Mouse (Mus musculus) adrenal gland, postnatal 25 days (tissue): ENCODE data around the gene Efnb3. TPM values are rescaled to one million over a fixed set of nuclear protein-coding genes. Genes with fewer than 3 reads are reported as not detected.
A peak's percentile ranks its signal among the peaks of the same experiment; 100 is the strongest.

Source experiments
- DNase-seq: peaks from one replicate; pipeline ENCODE4 v3.0.0; 2021; ENCODE audit warnings: mixed read lengths
- long read RNA-seq: library from polyadenylated mRNA; stranded (forward); transcript quantifications from one replicate; pipeline ENCODE4 v2.0.0, GENCODE M21; 2021
- total RNA-seq: library from RNA; stranded (reverse); gene quantifications from 2 replicates; pipeline ENCODE4 v1.2.3, GENCODE M21; 2021

The Efnb3 gene
- 0.38 and 1.5 TPM in 2 replicates for total RNA-seq
- long read RNA-seq = 0 reads

GRCm38 (mm10) chr11:69559851-69560765, at the start of gene Efnb3:
Gene Efnb3, minus strand, starts transcription at chr11:69560205.
- DNase-seq = no peak

DNA sequence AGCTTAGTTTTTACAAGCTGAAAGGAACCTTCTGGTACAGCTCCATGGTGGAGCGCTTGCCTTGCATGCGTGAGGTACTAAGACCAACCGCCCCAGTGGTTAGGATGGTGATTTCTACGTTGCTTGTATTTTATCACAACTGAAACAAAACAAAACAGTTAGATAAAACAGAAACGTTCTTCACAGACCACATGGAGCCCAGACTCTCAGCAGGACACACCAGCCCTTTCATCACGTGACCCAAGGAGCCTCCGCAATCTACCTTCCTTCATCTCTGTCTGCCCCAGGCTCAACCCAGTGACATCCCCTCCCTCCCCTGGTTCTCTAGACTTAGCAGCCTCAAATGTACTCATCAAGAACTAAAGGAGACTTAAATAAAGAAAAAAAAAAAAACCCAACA, 49.4 kb upstream of the Efnb3 start:
- DNase-seq = no peak

DNA sequence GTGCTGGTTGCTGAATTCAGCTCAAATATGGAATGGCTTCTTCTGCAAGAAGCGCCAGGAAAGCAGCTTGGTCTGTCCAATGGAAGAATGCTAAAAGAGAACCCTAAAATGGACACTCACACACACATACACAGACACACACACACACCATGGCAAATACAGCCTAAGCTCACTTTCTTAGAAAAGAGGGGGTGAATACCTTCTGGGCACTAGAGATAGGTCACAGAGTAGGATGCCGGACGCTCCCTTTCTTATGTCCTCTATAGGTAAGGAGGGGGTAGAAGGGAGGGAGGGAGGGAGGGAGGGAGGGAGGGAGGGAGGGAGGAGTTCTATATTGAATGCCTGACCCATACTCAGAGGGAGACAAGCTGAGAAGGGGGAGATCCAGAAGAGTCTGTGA, 48.5 kb upstream of the Efnb3 start:
- no peak for DNase-seq

- DNase-seq = no peak
Measured at GRCm38 (mm10) chr11:69606832-69607231, 46.8 kb upstream of the Efnb3 start.

- DNase-seq = no peak
Measured at GRCm38 (mm10) chr11:69606491-69606795, 46.4 kb upstream of the Efnb3 start.

GRCm38 (mm10) chr11:69605726-69606490, 45.9 kb upstream of the Efnb3 start, which contains the start of gene Atp1b2:
Gene Atp1b2, minus strand, starts transcription at chr11:69605942.
- peak; percentile 76 for DNase-seq

GRCm38 (mm10) chr11:69604795-69605664, 45.0 kb upstream of the Efnb3 start:
- peak; percentile 47 for DNase-seq

DNA sequence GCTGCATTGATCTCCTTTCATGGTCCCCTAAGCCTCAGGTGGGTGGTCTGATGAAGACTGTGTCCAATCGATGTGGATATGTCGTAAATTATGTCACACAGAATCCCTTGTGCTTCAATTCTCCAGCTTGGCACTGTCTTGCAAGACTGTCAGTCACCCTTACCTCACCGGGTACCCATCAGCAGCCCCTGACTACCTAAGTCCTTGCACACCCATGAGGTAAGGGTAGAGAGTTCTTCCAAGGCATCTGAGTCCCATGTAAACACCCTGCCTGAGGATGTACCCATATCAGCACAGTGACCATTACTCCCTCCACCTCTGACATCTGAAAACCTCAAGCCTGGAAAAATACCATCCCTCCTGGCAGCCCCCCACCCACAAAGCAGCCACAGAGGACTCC, 44.3 kb upstream of the Efnb3 start:
- no peak for DNase-seq

- no peak for DNase-seq
Measured at GRCm38 (mm10) chr11:69603516-69603915, 43.5 kb upstream of the Efnb3 start.

GRCm38 (mm10) chr11:69601768-69602167, 41.8 kb upstream of the Efnb3 start:
- DNase-seq = no peak

DNA sequence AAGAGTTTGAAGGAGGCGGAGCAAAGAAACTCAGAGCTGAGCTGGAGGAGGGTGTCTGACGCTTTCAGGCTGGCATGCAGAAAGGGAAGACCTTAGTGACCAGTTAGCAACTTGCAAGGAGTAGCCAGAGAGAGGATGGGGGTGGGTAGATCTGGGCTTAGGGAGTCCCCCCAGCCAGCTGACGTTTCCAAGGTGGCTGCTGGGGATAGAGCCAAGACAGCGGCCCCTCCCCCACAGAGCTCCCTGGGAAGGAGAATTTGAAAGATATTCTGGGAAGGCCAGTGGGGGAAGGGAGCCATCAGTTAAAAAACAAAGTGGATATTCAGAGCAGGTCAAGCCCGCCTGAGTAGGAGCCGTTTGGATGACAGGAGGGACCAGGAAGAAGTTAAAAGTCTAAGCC, 40.1 kb upstream of the Efnb3 start:
- DNase-seq = peak; percentile 50

DNA sequence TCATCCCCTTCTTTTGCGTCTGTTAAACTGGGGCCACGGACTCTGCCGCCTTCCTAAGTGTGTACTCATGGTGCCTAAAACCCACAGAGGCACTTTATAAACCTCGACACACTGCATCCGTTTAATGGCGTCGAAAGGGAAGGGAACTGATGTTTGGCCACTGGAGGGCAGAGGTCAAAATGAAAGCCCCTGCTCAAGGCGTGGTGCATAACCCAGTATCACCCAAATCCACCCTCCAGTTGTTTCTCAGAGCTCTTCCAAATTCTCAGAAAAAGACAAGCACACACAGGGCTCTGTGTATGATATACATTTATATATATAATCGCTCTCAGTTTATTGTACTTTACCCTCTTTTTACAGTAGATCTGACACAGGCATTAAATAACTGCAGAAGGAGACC, 39.4 kb upstream of the Efnb3 start:
- DNase-seq = no peak

GRCm38 (mm10) chr11:69594853-69595252, 34.8 kb upstream of the Efnb3 start:
- DNase-seq = no peak

GRCm38 (mm10) chr11:69592799-69593198, 32.8 kb upstream of the Efnb3 start:
- DNase-seq = no peak

DNA sequence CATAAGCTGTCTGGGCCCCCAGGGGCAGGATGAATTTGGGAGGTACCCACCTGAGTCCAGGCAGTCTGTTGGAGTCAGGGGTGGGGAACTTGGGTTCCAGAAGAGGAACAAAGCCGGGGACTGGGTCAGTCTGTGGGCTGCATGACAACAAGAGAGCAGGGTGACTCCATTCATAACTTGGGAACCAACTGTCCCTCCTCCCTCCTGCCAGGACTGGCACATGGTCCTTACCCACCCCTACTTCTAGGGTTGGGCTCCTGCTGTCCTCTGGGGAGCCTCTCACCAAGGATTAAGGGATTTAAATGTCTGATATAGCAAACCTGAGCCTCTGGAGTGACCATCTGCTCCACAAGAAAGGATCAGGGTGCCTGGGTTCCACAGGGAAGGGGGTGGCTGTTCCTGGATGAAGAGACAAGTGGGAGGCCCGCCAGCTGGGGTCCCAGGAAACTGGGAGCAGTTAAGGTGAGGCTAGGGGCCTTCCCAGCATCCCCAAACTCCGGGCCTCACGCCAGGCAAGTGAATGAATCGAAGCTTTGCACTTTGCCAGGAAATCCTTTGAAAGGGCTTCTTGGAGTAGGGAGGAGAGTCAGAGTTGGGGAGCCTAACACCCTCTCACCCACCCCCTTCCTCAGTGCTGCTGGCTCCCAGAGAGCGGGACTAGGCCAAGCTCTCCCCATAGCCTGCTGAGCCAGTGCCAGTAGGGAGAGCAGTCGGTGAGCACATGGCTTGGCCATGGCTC, 32.1 kb upstream of the Efnb3 start:
- no peak for DNase-seq

DNA sequence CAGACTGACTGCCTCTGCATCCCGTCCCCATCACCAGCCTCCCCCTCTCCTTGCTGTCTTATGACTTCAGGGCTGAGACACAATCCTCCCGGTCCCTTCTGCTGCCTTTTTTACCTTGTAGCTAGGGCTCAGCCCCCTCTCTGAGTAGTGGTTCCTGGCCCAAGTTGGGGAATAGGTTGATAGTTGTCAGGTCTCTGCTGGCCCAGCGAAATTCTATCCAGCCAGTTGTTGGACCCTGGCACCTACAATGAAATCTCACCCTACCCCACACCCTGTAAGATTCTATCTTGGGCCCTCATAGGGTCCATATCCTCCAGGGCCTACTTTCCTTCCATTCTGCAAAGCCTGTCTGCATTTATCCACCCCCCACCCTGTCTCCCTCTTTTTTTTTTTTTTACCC, 31.4 kb upstream of the Efnb3 start:
- DNase-seq = no peak

DNA sequence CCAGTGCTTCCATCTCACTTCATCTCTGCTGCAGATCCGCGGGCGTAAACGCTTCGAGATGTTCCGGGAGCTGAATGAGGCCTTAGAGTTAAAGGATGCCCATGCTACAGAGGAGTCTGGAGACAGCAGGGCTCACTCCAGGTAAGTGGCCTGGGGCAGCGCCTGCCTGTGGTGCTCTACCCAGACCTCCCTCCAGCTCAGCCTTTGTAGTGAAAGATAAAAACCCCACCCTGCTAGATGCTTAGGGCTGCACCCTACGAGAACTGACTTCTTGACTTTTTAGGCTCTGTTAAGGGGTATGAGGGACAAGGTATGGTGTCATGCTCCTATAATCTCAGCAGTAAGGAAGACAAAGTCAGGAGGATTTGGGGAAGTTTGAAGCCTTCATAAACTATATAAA, 30.6 kb upstream of the Efnb3 start:
- no peak for DNase-seq

- no peak for DNase-seq
Measured at GRCm38 (mm10) chr11:69589207-69589834, 29.3 kb upstream of the Efnb3 start.

DNA sequence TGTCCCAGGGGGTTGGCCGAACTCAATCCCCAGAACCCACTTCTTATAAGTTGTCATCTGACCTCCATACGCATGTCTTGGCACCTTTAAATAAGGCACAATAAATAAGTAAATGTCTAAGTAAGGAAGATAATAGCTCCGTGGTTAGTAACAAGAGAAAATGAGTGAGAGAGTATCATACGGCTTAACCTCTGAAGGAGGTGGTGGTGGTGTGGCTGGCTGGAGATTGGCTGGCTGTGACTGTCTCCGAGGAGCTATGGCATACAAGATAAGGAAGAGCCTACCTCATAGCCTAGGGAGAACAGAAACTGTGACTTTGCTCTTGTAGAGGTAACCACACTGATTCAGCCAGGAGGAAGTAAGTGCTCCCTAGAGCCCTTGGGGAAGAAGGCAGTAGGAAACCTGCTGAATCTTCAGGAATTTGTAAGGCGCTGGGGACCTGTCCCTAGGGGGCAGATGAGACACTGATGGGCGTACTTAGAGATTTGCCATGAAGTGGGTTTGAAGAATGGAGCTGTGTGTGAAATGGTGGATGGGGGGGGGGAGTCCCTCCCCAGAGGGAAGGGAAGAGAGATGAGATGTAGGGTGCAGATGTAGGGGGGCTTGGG, 25.8 kb upstream of the Efnb3 start:
- no peak for DNase-seq

DNA sequence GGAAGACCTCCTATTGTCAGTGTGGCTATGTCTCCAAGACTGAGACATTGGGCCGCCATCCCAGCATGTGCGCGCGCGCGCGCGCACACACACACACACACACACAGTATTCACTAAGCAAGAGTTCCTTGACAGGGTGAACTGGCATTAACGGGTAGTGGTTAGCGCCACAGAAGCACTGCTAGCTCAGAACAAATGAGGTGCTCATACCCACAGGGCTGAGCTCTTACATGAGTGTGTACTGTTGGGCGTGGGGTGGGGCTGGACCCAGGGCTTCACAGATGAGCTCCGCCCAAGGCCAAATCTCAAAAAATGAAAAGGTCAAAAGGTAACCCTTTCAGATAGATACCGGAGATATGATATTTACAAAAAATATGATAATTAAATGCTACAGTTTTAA, 24.9 kb upstream of the Efnb3 start:
- DNase-seq = no peak

DNA sequence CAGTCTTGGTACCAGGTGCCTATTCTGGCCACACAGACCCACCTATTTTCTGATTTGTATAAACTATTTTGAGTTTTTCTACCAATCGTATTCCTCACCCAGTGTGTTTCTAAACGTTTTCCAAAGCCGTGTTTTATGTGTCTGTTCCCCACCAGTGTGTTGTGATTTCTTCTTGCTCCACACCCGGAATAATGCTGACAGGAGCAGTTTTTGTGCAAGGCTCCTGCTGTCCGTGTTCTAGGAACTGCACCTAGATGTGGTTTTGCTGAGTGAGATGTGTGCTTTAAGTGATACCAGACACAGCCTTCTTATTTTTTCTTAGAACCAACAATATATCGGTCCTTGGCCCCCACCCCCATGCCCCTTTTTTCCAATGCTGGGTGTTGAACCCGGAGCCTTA, 24.0 kb upstream of the Efnb3 start:
- no peak for DNase-seq
